Mouse (Mus musculus) cerebellum, adult 9-10 months (tissue): ENCODE measurements around the gene Best1.

Experiments
- DNase-seq: peaks from one replicate; pipeline ENCODE4 v3.0.0; 2022

Gene Best1

DNA sequence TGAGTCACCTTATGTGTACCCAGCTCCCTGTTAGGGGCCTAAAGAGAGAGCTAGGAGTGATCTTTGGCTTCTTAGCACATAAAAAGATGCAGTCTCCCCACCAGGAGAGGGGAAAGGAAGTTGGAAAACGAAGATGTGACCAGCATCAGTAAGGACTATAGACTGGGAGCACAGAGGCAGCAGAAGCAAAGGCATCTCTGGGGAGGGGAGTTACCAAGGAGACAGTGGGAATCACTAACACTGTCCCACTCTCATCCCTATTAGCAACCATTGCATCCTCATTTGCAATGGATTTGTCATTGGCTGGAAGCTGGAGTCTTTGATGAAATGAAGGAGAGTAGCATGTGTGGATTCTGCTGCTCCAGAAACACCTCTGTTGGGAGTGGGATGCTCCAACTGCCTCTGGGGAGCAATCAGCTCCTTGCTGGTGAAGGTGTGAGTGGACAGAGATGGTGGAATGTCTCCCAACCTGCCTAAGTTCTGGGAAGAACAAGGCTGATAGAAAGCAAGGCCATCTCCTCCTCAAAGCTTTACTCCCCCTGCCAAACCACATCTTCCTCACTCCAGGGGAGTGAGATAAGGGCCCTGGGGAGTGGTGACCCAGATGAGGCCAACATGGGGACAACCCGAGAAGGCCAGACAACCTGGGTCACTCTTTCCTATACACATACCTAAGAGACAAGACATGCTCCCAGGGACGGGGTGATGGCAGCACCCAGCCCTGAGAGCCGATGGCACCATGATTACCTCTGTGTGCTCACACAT is 44.6 kb downstream of the Best1 start:
- no peak for DNase-seq

DNA sequence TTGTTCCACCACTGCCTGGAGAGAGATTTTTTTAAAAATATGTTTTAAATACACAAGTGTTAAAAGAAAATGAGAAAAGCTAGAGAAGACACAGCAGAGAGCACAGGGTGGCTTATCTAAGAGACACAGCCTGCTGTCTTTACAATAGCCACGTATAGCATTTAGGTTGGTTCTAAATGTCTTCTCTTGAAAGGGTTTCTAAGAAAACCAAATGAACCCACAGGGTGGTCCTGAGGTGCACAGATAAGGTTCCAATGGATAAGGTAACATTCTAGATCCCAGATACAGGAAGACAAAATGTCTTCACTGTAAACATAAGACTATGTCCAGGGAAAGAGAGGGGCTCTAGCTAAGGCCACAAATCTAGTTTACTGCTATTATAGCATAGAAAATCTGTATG is 46.0 kb downstream of the Best1 start:
- no peak for DNase-seq

DNA sequence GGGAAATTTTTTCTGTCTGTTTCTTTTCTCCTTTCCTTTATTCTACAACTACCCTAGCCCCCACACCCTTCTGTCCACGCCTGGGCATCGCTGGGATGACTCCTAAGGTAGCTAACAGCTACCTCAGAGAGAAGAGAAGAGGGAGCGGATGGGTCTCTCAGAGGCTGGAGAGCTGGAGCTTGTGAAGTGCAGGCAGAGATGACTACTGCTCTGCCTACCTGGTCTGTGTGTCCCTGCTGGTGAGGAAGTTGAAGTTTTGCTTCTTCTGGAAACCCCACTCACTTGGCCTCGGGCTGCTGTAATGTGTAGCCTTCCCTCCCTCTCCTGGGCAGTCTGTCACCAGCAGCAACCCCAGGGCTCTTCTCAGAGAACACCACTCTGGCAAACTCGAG is 46.6 kb downstream of the Best1 start:
- no peak for DNase-seq

DNA sequence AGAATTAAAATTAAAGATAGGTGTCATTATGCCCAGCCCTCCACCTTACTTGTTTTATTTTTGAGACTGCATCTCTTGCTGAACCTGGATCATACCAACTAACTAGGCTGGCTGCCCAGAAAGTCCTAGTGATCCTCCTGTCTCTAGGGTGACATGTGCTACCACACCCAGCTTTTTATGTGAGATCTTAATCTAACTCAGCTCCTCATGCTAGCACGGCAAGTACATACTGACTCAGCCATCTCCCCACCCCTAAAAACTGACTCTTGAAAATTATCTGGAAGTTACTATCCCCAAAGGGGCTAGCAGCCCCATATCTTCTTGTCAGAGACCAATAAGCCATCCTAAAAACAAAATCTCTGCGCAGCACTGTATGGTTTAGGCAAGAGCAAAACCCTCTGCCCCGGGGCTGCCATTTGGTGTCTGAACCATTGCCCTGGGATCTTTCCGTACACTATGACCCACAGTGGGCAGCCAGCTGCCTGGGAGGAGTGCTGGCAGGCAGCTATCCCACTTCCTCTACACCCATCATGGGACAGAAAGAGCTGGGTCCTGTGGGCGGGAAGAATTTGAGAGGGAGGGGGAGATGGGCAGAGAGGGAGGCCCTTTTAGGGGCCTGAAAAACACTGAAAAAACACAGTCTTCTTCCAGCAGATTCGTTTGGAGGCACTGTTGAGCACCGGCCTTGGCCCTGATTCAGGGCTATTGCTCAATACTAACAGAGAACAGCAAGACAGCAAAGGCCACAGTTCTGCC is 47.2 kb downstream of the Best1 start:
- DNase-seq: peak; percentile 39

DNA sequence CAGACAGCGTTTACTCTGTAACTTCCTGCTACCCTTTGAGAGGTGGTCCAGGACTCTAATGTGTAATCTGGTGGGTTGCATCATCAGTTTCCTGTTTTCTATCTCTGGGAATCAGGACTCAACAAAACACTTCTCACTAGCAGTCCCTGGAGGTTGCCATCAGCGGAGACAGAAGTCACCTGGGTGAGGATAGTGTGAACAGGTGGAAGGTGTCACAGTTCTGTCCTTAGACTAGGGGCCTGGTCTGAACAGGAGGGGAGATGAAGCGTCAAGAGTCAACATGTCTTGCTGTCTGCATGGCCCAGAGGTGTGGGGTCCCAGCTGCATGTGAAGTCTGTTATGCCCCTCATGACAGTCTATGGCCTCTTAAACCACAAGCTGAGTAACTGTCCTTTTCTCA is 48.5 kb downstream of the Best1 start:
- DNase-seq: no peak

DNA sequence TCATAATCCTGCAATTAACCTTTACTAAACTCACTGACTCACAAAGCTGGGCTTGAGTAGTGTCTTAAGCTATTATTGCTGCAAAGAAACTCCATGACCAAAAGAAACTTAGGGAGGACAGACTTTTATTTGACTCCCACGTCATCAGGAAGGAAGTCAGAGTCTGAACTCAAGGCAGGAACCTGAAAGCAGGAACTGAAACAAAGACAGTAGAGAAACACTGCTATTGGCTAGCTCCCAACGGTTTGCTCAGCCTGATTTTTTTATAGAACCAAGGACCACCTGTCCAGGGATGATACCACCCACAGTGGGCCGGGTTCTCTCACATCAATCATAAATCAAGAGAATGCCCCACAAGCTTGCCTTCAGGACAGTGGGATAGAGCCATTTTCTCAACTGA is 49.0 kb downstream of the Best1 start:
- no peak for DNase-seq

DNA sequence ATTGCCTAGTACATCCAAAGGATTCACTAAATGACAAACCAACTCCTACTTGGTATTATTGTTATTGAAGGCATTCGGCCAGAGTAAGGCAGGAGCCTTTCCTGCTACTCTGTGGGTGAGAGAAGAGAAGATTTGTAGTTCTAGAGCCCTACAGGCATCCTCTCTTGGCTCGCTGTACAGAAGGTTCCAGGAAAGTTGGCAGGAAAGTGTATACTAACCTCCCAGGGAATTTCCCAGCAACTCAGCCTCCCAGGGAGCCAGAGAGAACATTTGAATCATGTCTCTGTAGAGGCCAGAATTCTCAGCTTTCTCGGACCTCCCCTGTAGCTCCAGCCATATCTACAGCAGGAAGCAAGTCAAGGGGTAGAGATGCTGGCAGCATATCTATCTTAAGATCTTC is 54.4 kb downstream of the Best1 start:
- no peak for DNase-seq

DNA sequence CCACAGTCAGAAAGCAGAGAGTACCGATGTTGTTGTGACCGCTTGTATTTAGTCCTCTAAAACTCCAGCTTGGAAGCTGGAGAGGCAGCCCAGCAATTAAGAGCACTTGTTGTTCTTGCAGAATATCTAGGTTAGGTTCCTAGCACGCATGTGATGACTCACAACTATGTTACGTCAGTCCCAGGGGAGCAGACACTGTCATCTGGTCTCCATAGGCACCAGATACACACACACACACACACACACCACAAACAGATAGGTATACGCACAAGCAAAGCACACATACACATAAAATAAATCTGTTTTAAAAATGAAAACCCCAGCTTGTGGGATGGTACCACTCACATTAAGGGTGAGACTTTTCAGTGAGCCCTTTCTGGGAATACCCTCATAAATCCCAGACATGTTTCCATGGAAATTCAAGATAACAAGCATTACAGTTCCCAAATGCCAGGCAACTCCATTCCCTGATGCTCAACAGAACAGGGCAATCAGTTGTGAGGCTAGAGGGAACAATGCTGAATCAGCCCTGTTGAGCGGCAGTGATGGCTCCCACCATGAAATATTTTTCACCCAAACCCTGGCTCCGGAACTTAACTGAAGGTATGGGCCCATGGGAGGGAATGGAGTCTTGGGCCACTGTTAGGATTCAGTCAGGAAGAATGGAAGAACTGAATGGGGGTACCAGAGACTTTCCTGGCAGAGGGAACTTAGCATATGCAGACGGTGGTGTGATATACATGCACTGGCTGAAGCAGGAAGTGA is 55.5 kb downstream of the Best1 start:
- DNase-seq: no peak

DNA sequence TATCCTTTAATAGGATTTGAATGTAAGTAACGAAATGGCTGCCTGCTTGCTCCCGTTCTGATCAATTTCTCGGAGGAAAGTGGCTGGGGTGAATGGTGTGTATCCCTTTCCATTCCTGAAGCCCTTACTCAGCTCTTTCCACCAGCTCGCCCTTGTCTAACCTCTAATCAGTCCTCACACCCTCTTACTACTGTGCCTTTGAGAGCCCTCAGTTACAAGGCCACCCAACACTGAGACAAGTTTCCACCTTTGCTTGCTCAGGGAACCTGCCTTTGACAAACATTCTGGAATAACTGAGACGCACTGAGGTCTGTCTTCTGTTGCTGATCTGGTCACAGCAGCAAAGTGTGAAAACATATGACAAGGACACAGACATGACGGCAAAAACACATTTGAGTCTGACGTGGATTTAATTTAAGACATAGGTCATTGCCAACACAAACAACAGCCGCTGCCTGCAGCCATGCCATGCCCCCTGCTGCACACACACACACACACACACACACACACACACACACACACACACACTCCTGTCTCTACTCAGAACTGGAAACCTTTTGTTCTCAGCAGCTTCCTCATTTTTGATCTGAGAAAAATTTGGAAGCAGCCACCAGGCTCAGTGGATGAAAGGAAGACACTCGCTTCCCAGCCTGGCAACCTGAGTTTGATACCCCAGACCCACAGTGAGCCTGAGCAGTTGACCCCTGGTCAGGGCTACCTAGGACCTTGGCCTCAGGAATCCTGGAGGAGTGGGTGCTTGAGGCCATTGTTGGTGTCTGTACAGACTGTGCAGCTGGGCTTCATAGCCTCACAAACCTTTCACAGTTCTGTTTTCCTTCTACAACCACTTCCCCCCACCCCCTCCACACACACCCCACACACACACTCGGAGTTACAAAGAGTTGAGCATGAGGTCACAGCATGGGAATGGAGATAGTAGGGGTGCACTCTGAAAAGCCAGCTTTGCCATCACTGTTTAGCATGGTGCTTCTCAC is 58.6 kb downstream of the Best1 start:
- no peak for DNase-seq

DNA sequence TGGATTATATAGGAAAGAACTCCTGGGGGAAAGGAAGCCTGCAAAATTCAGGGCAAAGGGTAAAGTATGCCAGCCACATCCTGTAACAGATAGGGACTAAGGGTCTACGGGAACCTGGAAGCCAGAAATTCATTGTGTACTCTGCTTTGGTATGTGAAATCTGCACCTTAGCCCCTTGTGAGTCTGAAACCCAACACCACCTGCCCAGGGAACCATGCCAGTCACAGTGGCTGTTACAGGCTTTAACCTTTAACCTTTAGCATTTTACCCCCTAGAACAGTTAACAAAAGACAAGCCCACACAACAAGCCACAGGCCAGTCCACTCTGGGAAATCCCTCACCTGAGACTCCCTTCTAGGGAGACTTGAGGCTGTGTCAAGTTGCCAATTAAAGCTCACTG is 59.6 kb downstream of the Best1 start:
- no peak for DNase-seq

DNA sequence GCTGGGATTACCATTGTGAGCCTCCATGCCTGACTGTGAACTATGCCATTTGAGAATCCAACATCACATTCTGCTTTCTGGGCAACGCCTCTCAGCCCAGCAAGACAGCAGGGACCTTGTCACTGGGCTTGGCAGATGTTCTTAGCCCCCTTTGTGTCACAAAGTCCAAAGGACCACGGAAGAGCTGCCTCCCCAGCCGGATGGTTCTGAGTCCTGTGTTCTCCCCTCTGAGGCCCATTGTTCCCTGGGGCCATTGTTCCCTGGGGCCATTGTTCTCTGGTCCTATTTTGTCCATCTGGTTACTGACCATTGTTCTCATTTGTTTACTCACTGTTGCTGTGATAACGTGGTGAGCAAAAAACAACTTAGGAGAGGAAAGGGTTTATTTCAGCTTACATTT is 60.5 kb downstream of the Best1 start:
- DNase-seq: peak; percentile 5

DNA sequence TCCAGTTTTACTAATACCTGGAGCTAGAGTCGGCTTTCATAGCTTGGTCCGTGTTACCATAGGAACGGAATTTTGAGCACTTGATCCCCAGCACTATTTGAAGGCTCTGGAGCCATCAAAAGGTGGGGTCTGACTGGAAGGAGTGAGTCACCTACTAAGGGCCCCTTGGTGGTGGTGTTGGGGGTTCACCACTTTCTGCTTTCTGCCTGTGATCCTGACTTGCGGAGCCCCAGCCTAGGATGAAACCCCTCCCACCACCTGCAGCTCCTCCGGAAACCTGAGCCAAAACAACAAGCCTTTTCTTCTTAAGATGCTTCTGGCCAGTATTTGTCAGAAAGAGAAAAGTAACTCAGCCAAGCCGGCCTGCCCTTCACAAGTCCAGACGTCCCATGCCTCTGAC is 61.6 kb downstream of the Best1 start:
- DNase-seq: no peak

DNA sequence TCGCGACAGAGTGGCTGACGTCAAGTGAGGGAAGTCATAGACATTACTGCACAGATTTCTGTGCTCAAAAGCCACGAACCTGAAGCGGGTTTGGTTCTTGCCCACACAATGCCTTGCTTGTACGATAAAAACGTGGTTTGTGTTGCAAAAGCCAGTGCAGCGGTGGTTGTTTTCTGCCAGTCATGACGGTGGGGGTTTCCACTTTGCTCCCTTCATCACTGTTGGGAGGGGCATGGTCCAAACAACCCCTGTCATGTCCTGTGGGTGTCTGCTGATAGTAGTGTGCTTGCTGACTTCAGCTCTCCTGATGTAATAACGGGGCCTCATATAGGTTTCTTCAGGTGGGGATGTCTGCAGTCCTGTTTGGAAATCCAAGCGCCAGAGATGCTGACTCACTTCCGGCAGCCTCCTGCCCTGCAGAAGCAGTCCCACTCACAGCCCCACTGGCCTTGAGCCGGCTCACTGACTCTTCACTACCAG is 62.6 kb downstream of the Best1 start:
- DNase-seq: no peak

DNA sequence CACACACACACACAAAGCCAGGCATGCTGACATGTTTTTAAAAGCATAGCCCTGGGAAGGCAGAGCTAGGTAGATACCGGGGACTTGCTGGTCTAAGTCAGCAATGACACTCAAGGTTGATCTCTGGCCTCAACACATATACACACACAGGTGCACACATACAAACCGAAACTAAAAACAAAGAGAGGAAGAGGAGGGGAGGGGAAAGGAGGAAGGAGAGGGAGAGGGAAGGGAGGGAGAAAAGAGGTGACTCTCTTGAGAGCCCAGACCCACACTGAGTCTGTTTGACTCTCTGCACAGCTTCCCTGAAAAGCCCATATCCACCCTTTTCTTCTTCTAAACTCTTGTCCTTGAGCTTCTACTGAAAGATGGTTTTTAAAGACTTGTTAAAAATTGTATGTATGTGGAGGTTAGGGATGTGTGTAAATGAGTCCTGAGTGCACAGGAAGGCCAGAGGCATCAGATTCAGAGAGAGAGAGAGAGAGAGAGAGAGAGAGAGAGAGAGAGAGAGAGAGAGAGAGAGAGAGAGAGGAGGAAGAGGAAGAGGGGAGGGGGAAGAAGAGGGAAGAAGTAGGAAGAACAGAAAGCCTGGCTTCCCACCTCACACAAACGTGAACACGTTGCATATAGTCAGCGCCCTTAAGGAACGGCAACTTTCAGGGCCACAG is 63.1 kb downstream of the Best1 start:
- no peak for DNase-seq

DNA sequence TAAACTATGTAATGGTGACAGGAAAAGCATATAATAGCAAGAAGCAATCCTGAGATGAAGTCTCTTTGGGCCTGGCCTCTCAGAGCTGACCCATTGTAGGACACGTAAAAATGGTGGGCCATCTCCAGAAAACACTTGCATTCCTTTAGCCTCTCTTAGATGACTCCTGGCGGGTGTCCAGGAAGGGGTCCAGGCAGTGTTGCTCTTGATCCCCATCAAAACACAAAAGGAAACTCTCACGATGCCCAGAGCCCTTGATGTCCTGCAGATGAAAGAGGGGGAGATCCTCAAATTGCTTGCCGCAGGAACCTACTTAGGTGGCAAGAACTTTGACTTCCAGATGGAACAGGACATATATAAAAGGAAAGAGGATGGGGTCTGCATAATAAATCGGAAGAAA is 64.0 kb downstream of the Best1 start:
- DNase-seq: no peak

DNA sequence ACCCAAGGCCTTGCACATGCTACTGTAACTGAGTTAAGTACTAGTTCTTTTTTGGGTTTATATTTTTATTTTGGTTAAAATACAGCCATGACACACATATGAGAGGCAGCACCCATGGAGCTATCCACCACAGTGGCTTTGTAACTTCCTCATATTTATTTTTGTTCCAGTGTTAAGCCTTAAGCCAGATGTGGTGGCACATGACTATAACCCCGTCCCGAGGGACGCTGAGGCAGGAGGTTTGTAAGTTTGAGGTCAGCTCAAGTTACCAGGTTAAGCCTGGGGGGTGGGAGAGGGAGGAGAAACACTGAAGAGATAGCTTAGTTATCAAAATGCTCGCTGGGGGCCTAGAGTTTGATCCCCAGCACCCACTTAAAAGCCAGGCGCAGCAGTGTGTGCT is 64.9 kb downstream of the Best1 start:
- DNase-seq: no peak
